Mouse (Mus musculus) embryonic facial prominence, embryonic 13.5 days (tissue): ENCODE measurements at regions not wholly inside any gene's neighbourhood (a gene's known extent, or its start where the extent isn't known, plus 50 kb on each side); places are given as distances from the start of the nearest gene placed in this dataset.

Experiments used
- ATAC-seq: fragments of 200-750 bp; cut with Nextera tagmentation; 2 replicates; pipeline ENCODE4 v1.8.0; 2017; ENCODE audit warnings: low read depth; ENCODE audit not compliant: insufficient number of reproducible peaks, insufficient read depth, low FRiP score, low TSS enrichment
- H3K27ac ChIP-seq: fragments of 300-500 bp; sonication (generic); 2 replicates; pipeline ENCODE4 v1.5.1; 2015; ENCODE audit warnings: moderate library complexity, mild to moderate bottlenecking, inconsistent platforms
- H3K27me3 ChIP-seq: fragments of 300-500 bp; sonication (generic); 2 replicates; pipeline ENCODE4 v1.6.1; 2015; ENCODE audit warnings: mild to moderate bottlenecking, inconsistent platforms
- H3K36me3 ChIP-seq: fragments of 300-500 bp; sonication (generic); 2 replicates; pipeline ENCODE4 v1.6.1; 2015; ENCODE audit warnings: mild to moderate bottlenecking, inconsistent platforms
- H3K4me1 ChIP-seq: fragments of 300-500 bp; sonication (generic); 2 replicates; pipeline ENCODE4 v1.6.1; 2015; ENCODE audit warnings: inconsistent platforms
- H3K4me2 ChIP-seq: fragments of 300-500 bp; sonication (generic); 2 replicates; pipeline ENCODE4 v1.6.1; 2015; ENCODE audit warnings: moderate library complexity, mild to moderate bottlenecking, inconsistent platforms
- H3K4me3 ChIP-seq: fragments of 300-500 bp; sonication (generic); 2 replicates; pipeline ENCODE4 v1.5.1; 2015; ENCODE audit warnings: mild to moderate bottlenecking, inconsistent platforms
- H3K9ac ChIP-seq: fragments of 300-500 bp; sonication (generic); 2 replicates; pipeline ENCODE4 v1.6.1; 2015; ENCODE audit warnings: mild to moderate bottlenecking, inconsistent platforms
- H3K9me3 ChIP-seq: fragments of 300-500 bp; sonication (generic); 2 replicates; pipeline ENCODE4 v1.6.1; 2016; ENCODE audit warnings: inconsistent platforms
- WGBS: fragments of 180-500 bp; shearing (Covaris S2); methylation state at CpG from one replicate; pipeline ENCODE4 v1.1.7; 2015; ENCODE audit warnings: mixed read lengths; 5-methylcytosine and 5-hydroxymethylcytosine counted together

- no peak for ATAC-seq
- H3K27me3 ChIP-seq: no peaks in the 10 kb centered on the region
- H3K9ac ChIP-seq: no peak overlapping the region
- H3K9me3 ChIP-seq: peaks cover 2% of the 10 kb centered on the region; the same call in 1 of the 2 replicates
- no peak overlapping the region for H3K4me3 ChIP-seq
- H3K27ac ChIP-seq: peak overlapping the region; percentile 71
- H3K36me3 ChIP-seq: no peaks in the 10 kb centered on the region
- H3K4me1 ChIP-seq: peaks cover 69% of the 10 kb centered on the region
- no peak overlapping the region for H3K4me2 ChIP-seq
Observed at GRCm38 (mm10) chr4:106859476-106859875, 51.0 kb upstream of the Ssbp3 start.

- peaks cover 2% of the 10 kb centered on the region; the same call in 1 of the 2 replicates for H3K9me3 ChIP-seq
- H3K4me2 ChIP-seq: no peak overlapping the region
- no peaks in the 10 kb centered on the region for H3K36me3 ChIP-seq
- WGBS: 59% methylated on average over 13 of the region's 13 CpGs
- H3K4me1 ChIP-seq: peaks cover 72% of the 10 kb centered on the region
- H3K27me3 ChIP-seq: no peaks in the 10 kb centered on the region
- H3K27ac ChIP-seq: no peak overlapping the region
- no peak overlapping the region for H3K9ac ChIP-seq
- ATAC-seq: no peak
- H3K4me3 ChIP-seq: no peak overlapping the region
Observed at GRCm38 (mm10) chr4:106858357-106859088, 52.0 kb upstream of the Ssbp3 start.

GRCm38 (mm10) chr4:106855771-106856170, 51.0 kb upstream of the Acot11 start:
- Histone ChIP-seq H3K27ac (no peak overlapping the region), H3K36me3 (no peaks in the 10 kb centered on the region), H3K9ac (no peak overlapping the region), H3K9me3 (peaks cover 2% of the 10 kb centered on the region; the same call in 1 of the 2 replicates), H3K4me1 (peaks cover 49% of the 10 kb centered on the region), H3K4me2 (peak overlapping the region; percentile 37), H3K27me3 (no peaks in the 10 kb centered on the region), H3K4me3 (peak overlapping the region; percentile 12; the same call in 1 of the 2 replicates)
- 9% methylated on average over 19 of the region's 19 CpGs for WGBS
- ATAC-seq: no peak

GRCm38 (mm10) chr4:106854361-106855309, 49.8 kb upstream of the Acot11 start:
- Histone ChIP-seq H3K4me2 (peak overlapping the region; percentile 58), H3K27ac (peak overlapping the region; percentile 95), H3K27me3 (no peaks in the 10 kb centered on the region), H3K9me3 (peaks cover 2% of the 10 kb centered on the region; the same call in 1 of the 2 replicates), H3K9ac (peak overlapping the region; percentile 49), H3K4me1 (peaks cover 38% of the 10 kb centered on the region), H3K36me3 (no peaks in the 10 kb centered on the region), H3K4me3 (peak overlapping the region; percentile 31)
- peak; percentile 75 for ATAC-seq
- WGBS: 5% methylated on average over 15 of the region's 15 CpGs
